Mouse (Mus musculus): ENCODE data around the gene Lrmda. TPM values are rescaled to one million over a fixed set of nuclear protein-coding genes. Genes with fewer than 3 reads are reported as not detected.

Lrmda gene
- total and polyA plus RNA-seq, 2 experiments = 0.18 to 0.50 TPM

GRCm38 (mm10) chr14:22036338-22036737 is 16.8 kb downstream of the Lrmda start:
- 84% methylated on average over 6 of the region's 6 CpGs for WGBS
- Histone ChIP-seq H3K27me3 (ENCODE audit: control insufficient read depth, insufficient read depth, low read length) (no peaks in the 10 kb centered on the region), H3K4me1 (ENCODE audit: control insufficient read depth, insufficient read depth, low read length) (no peaks in the 10 kb centered on the region), H3K9ac (ENCODE audit: low read depth, low read length) (no peak overlapping the region), H3K4me3 (ENCODE audit: insufficient read depth, low read depth, low read length) (no peak overlapping the region), H3K36me3 (ENCODE audit: control insufficient read depth, insufficient read depth, low read length) (no peaks in the 10 kb centered on the region), H3K27ac (replicated peaks; ENCODE audit: insufficient read depth, low read depth, low read length) (no peak overlapping the region), H3K79me2 (ENCODE audit: control insufficient read depth, insufficient read depth, low read length) (no peaks in the 10 kb centered on the region)
- TF ChIP-seq POLR2A (IDR thresholded peaks at IDR 0.05; ENCODE audit: extremely low read depth, insufficient read depth, low read length) = no peak
- TF ChIP-seq CTCF (IDR thresholded peaks at IDR 0.05; ENCODE audit: low read depth, low read length) = no peak
- DNase-seq (ENCODE audit: extremely low read depth, low read depth, low spot score) = no peak

- Histone ChIP-seq H3K27ac (replicated peaks; ENCODE audit: insufficient read depth, low read depth, low read length) (no peak overlapping the region), H3K27me3 (ENCODE audit: control insufficient read depth, insufficient read depth, low read length) (no peaks in the 10 kb centered on the region), H3K9ac (ENCODE audit: low read depth, low read length) (no peak overlapping the region), H3K4me1 (ENCODE audit: control insufficient read depth, insufficient read depth, low read length) (no peaks in the 10 kb centered on the region), H3K36me3 (ENCODE audit: control insufficient read depth, insufficient read depth, low read length) (no peaks in the 10 kb centered on the region), H3K4me3 (ENCODE audit: insufficient read depth, low read depth, low read length) (no peak overlapping the region), H3K79me2 (ENCODE audit: control insufficient read depth, insufficient read depth, low read length) (no peaks in the 10 kb centered on the region)
- TF ChIP-seq POLR2A (IDR thresholded peaks at IDR 0.05; ENCODE audit: extremely low read depth, insufficient read depth, low read length) (no peak), CTCF (IDR thresholded peaks at IDR 0.05; ENCODE audit: low read depth, low read length) (no peak)
- no peak for DNase-seq (ENCODE audit: extremely low read depth, low read depth, low spot score)
- 88% methylated on average over 12 of the region's 12 CpGs for WGBS
Observed at GRCm38 (mm10) chr14:22036802-22037497, 17.4 kb downstream of the Lrmda start.

- Histone ChIP-seq H3K27ac (replicated peaks; ENCODE audit: insufficient read depth, low read depth, low read length) (no peak overlapping the region), H3K79me2 (ENCODE audit: control insufficient read depth, insufficient read depth, low read length) (no peaks in the 10 kb centered on the region), H3K9ac (ENCODE audit: low read depth, low read length) (no peak overlapping the region), H3K4me3 (ENCODE audit: insufficient read depth, low read depth, low read length) (no peak overlapping the region), H3K27me3 (ENCODE audit: control insufficient read depth, insufficient read depth, low read length) (no peaks in the 10 kb centered on the region), H3K4me1 (ENCODE audit: control insufficient read depth, insufficient read depth, low read length) (no peaks in the 10 kb centered on the region), H3K36me3 (ENCODE audit: control insufficient read depth, insufficient read depth, low read length) (no peaks in the 10 kb centered on the region)
- 81% methylated on average over 16 of the region's 16 CpGs for WGBS
- no peak for DNase-seq (ENCODE audit: extremely low read depth, low read depth, low spot score)
- TF ChIP-seq CTCF (IDR thresholded peaks at IDR 0.05; ENCODE audit: low read depth, low read length) (no peak), POLR2A (IDR thresholded peaks at IDR 0.05; ENCODE audit: extremely low read depth, insufficient read depth, low read length) (no peak)
Observed at GRCm38 (mm10) chr14:22037498-22038131, 18.1 kb downstream of the Lrmda start.

GRCm38 (mm10) chr14:22042146-22042545 is 22.6 kb downstream of the Lrmda start:
- Histone ChIP-seq H3K4me3 (ENCODE audit: insufficient read depth, low read depth, low read length) (no peak overlapping the region), H3K27ac (replicated peaks; ENCODE audit: insufficient read depth, low read depth, low read length) (no peak overlapping the region), H3K4me1 (ENCODE audit: control insufficient read depth, insufficient read depth, low read length) (no peaks in the 10 kb centered on the region), H3K36me3 (ENCODE audit: control insufficient read depth, insufficient read depth, low read length) (no peaks in the 10 kb centered on the region), H3K9ac (ENCODE audit: low read depth, low read length) (no peak overlapping the region), H3K79me2 (ENCODE audit: control insufficient read depth, insufficient read depth, low read length) (no peaks in the 10 kb centered on the region), H3K27me3 (ENCODE audit: control insufficient read depth, insufficient read depth, low read length) (no peaks in the 10 kb centered on the region)
- DNase-seq (ENCODE audit: extremely low read depth, low read depth, low spot score) = no peak
- TF ChIP-seq CTCF (IDR thresholded peaks at IDR 0.05; ENCODE audit: low read depth, low read length) = no peak
- TF ChIP-seq POLR2A (IDR thresholded peaks at IDR 0.05; ENCODE audit: extremely low read depth, insufficient read depth, low read length) = no peak
- WGBS = 83% methylated on average over 6 of the region's 6 CpGs

- Histone ChIP-seq H3K27ac (replicated peaks; ENCODE audit: insufficient read depth, low read depth, low read length) (no peak overlapping the region), H3K4me3 (ENCODE audit: insufficient read depth, low read depth, low read length) (no peak overlapping the region), H3K79me2 (ENCODE audit: control insufficient read depth, insufficient read depth, low read length) (no peaks in the 10 kb centered on the region), H3K9ac (ENCODE audit: low read depth, low read length) (no peak overlapping the region), H3K4me1 (ENCODE audit: control insufficient read depth, insufficient read depth, low read length) (no peaks in the 10 kb centered on the region), H3K27me3 (ENCODE audit: control insufficient read depth, insufficient read depth, low read length) (no peaks in the 10 kb centered on the region), H3K36me3 (ENCODE audit: control insufficient read depth, insufficient read depth, low read length) (no peaks in the 10 kb centered on the region)
- TF ChIP-seq POLR2A (IDR thresholded peaks at IDR 0.05; ENCODE audit: extremely low read depth, insufficient read depth, low read length) = no peak
- no peak for TF ChIP-seq CTCF (IDR thresholded peaks at IDR 0.05; ENCODE audit: low read depth, low read length)
- no peak for DNase-seq (ENCODE audit: extremely low read depth, low read depth, low spot score)
- 94% methylated on average over 5 of the region's 5 CpGs for WGBS
Observed at GRCm38 (mm10) chr14:22043420-22043819, 23.9 kb downstream of the Lrmda start.

Measured in liver, adult 2 months (tissue).